Mouse (Mus musculus): ENCODE measurements around the gene Pus1.

Pus1 gene

GRCm38 (mm10) chr5:110779998-110780760 is at the start of gene Pus1:
TSS of gene Pus1 (minus strand) at chr5:110780659.
- peak; percentile 97 to 98 for DNase-seq

- DNase-seq: no peak
Observed at GRCm38 (mm10) chr5:110827576-110827975, 47.1 kb upstream of the Pus1 start.

GRCm38 (mm10) chr5:110826781-110827495 is 46.5 kb upstream of the Pus1 start:
- DNase-seq: peak; percentile 28 to 42

GRCm38 (mm10) chr5:110824421-110824820 is 44.0 kb upstream of the Pus1 start:
- no peak for DNase-seq

- peak; percentile 100 for DNase-seq
Observed at GRCm38 (mm10) chr5:110809667-110810325, 29.3 kb upstream of the Pus1 start, which contains the start of gene Ulk1. TSS of gene Ulk1 (minus strand) at chr5:110810097.

- peak; percentile 36 to 60 for DNase-seq
Observed at GRCm38 (mm10) chr5:110808821-110809666, 28.6 kb upstream of the Pus1 start.

- DNase-seq: peak; percentile 92 to 94
Observed at GRCm38 (mm10) chr5:110808061-110808631, 27.7 kb upstream of the Pus1 start.

- DNase-seq: no peak
Observed at GRCm38 (mm10) chr5:110807453-110807852, 27.0 kb upstream of the Pus1 start.

- DNase-seq: no peak
Observed at GRCm38 (mm10) chr5:110806676-110807075, 26.2 kb upstream of the Pus1 start.

GRCm38 (mm10) chr5:110806154-110806553 is 25.7 kb upstream of the Pus1 start:
- DNase-seq: no peak

GRCm38 (mm10) chr5:110804012-110804743 is 23.7 kb upstream of the Pus1 start:
- DNase-seq: no peak

GRCm38 (mm10) chr5:110802809-110803208 is 22.4 kb upstream of the Pus1 start:
- DNase-seq: no peak

GRCm38 (mm10) chr5:110802186-110802585 is 21.7 kb upstream of the Pus1 start:
- DNase-seq: no peak

GRCm38 (mm10) chr5:110801036-110801624 is 20.7 kb upstream of the Pus1 start:
- DNase-seq: no peak

- peak; percentile 45 to 71 for DNase-seq
Observed at GRCm38 (mm10) chr5:110797696-110798095, 17.2 kb upstream of the Pus1 start.

GRCm38 (mm10) chr5:110794363-110794762 is 13.9 kb upstream of the Pus1 start:
- peak in 1 of 2 experiments; percentile 44 for DNase-seq

- peak; percentile 55 to 61 for DNase-seq
Observed at GRCm38 (mm10) chr5:110788684-110789083, 8.2 kb upstream of the Pus1 start.

- DNase-seq: peak in 1 of 2 experiments; percentile 41
Observed at GRCm38 (mm10) chr5:110786081-110786835, 5.8 kb upstream of the Pus1 start.

- DNase-seq: no peak
Observed at GRCm38 (mm10) chr5:110783150-110783549, 2.7 kb upstream of the Pus1 start.

Data from kidney, postnatal 4 days (tissue).